Mouse (Mus musculus): ENCODE measurements around the gene Gm49354. TPM values are rescaled to one million over a fixed set of nuclear protein-coding genes. Genes with fewer than 3 reads are reported as not detected.

Gm49354 gene
- total and polyA plus RNA-seq, 2 experiments from 2014 or later = not detected

GRCm38 (mm10) chr13:59762791-59763190 is 19.3 kb downstream of the Gm49354 start:
- TF ChIP-seq CTCF (IDR thresholded peaks at IDR 0.05) = no peak
- H3K4me2 ChIP-seq (ENCODE audit: low read depth, low read length, poor library complexity, severe bottlenecking) = no peak overlapping the region
- H3K27me3 ChIP-seq (ENCODE audit: insufficient read depth, low read length) = no peaks in the 10 kb centered on the region
- no peak overlapping the region for H3K4me3 ChIP-seq (ENCODE audit: low read depth, low read length)
- DNase-seq (ENCODE audit: low spot score) (no peak), ATAC-seq (ENCODE audit: low FRiP score) (no peak)
- no peaks in the 10 kb centered on the region for H3K9me3 ChIP-seq (ENCODE audit: low read length)
- H3K9ac ChIP-seq (replicated peaks; ENCODE audit: low read length, poor library complexity, severe bottlenecking) = no peak overlapping the region
- no peak overlapping the region for H3K27ac ChIP-seq (ENCODE audit: low read depth, low read length)
- H3K4me1 ChIP-seq (ENCODE audit: insufficient read depth, low read length) = peaks cover 3% of the 10 kb centered on the region; the same call in 1 of the 2 replicates
- peaks cover 36% of the 10 kb centered on the region for H3K36me3 ChIP-seq (ENCODE audit: insufficient read depth, low read length)
- WGBS = 98% methylated on average over 7 of the region's 7 CpGs

GRCm38 (mm10) chr13:59756906-59757305 is 25.1 kb downstream of the Gm49354 start:
- H3K9me3 ChIP-seq (ENCODE audit: low read length) = no peaks in the 10 kb centered on the region
- H3K4me2 ChIP-seq (ENCODE audit: low read depth, low read length, poor library complexity, severe bottlenecking) = no peak overlapping the region
- H3K36me3 ChIP-seq (ENCODE audit: insufficient read depth, low read length) = peaks cover 48% of the 10 kb centered on the region
- ATAC-seq (ENCODE audit: low FRiP score) (no peak), DNase-seq (ENCODE audit: low spot score) (no peak)
- H3K4me3 ChIP-seq (ENCODE audit: low read depth, low read length) = no peak overlapping the region
- no peak overlapping the region for H3K27ac ChIP-seq (ENCODE audit: low read depth, low read length)
- TF ChIP-seq CTCF (IDR thresholded peaks at IDR 0.05) = no peak
- H3K9ac ChIP-seq (replicated peaks; ENCODE audit: low read length, poor library complexity, severe bottlenecking) = no peak overlapping the region
- no peaks in the 10 kb centered on the region for H3K27me3 ChIP-seq (ENCODE audit: insufficient read depth, low read length)
- WGBS = 92% methylated on average over 7 of the region's 7 CpGs
- no peaks in the 10 kb centered on the region for H3K4me1 ChIP-seq (ENCODE audit: insufficient read depth, low read length)

- Histone ChIP-seq H3K27ac (ENCODE audit: low read depth, low read length) (no peak overlapping the region), H3K4me1 (ENCODE audit: insufficient read depth, low read length) (no peaks in the 10 kb centered on the region), H3K4me2 (ENCODE audit: low read depth, low read length, poor library complexity, severe bottlenecking) (no peak overlapping the region), H3K4me3 (ENCODE audit: low read depth, low read length) (no peak overlapping the region), H3K9ac (replicated peaks; ENCODE audit: low read length, poor library complexity, severe bottlenecking) (no peak overlapping the region), H3K9me3 (ENCODE audit: low read length) (no peaks in the 10 kb centered on the region), H3K36me3 (ENCODE audit: insufficient read depth, low read length) (peaks cover 13% of the 10 kb centered on the region; the same call in 1 of the 2 replicates), H3K27me3 (ENCODE audit: insufficient read depth, low read length) (no peaks in the 10 kb centered on the region)
- no peak for TF ChIP-seq CTCF (IDR thresholded peaks at IDR 0.05)
- WGBS = 90% methylated on average over 12 of the region's 12 CpGs
- ATAC-seq (ENCODE audit: low FRiP score) (no peak), DNase-seq (ENCODE audit: low spot score) (no peak)
Observed at GRCm38 (mm10) chr13:59750310-59750709, 31.7 kb downstream of the Gm49354 start.

- Histone ChIP-seq H3K9me3 (ENCODE audit: low read length) (no peaks in the 10 kb centered on the region), H3K27ac (ENCODE audit: low read depth, low read length) (no peak within 1 kb of the TSS), H3K9ac (replicated peaks; ENCODE audit: low read length, poor library complexity, severe bottlenecking) (no peak within 1 kb of the TSS), H3K4me3 (ENCODE audit: low read depth, low read length) (no peak within 1 kb of the TSS), H3K4me2 (ENCODE audit: low read depth, low read length, poor library complexity, severe bottlenecking) (no peak within 1 kb of the TSS), H3K36me3 (ENCODE audit: insufficient read depth, low read length) (no peaks in the 10 kb centered on the region), H3K4me1 (ENCODE audit: insufficient read depth, low read length) (no peaks in the 10 kb centered on the region), H3K27me3 (ENCODE audit: insufficient read depth, low read length) (no peaks in the 10 kb centered on the region)
- DNase-seq (ENCODE audit: low spot score) (no peak), ATAC-seq (ENCODE audit: low FRiP score) (no peak)
- no peak for TF ChIP-seq CTCF (IDR thresholded peaks at IDR 0.05)
- 81% methylated on average over 9 of the region's 9 CpGs for WGBS
Observed at GRCm38 (mm10) chr13:59746711-59747110, 35.3 kb downstream of the Gm49354 start, which contains the start of gene 1700014D04Rik. TSS of gene 1700014D04Rik (minus strand) at chr13:59746752.

- no peaks in the 10 kb centered on the region for H3K27me3 ChIP-seq (ENCODE audit: insufficient read depth, low read length)
- H3K4me3 ChIP-seq (ENCODE audit: low read depth, low read length) = no peak overlapping the region
- H3K4me1 ChIP-seq (ENCODE audit: insufficient read depth, low read length) = no peaks in the 10 kb centered on the region
- H3K9ac ChIP-seq (replicated peaks; ENCODE audit: low read length, poor library complexity, severe bottlenecking) = no peak overlapping the region
- no peak overlapping the region for H3K27ac ChIP-seq (ENCODE audit: low read depth, low read length)
- DNase-seq (ENCODE audit: low spot score) = no peak
- no peak overlapping the region for H3K4me2 ChIP-seq (ENCODE audit: low read depth, low read length, poor library complexity, severe bottlenecking)
- H3K9me3 ChIP-seq (ENCODE audit: low read length) = no peaks in the 10 kb centered on the region
- WGBS = 83% methylated on average over 6 of the region's 6 CpGs
- TF ChIP-seq CTCF (IDR thresholded peaks at IDR 0.05) = no peak
- no peak for ATAC-seq (ENCODE audit: low FRiP score)
- no peaks in the 10 kb centered on the region for H3K36me3 ChIP-seq (ENCODE audit: insufficient read depth, low read length)
Observed at GRCm38 (mm10) chr13:59746164-59746563, 35.9 kb downstream of the Gm49354 start.

- ATAC-seq (ENCODE audit: low FRiP score) = no peak
- no peak for TF ChIP-seq CTCF (IDR thresholded peaks at IDR 0.05)
- H3K27me3 ChIP-seq (ENCODE audit: insufficient read depth, low read length) = no peaks in the 10 kb centered on the region
- no peak overlapping the region for H3K4me3 ChIP-seq (ENCODE audit: low read depth, low read length)
- no peaks in the 10 kb centered on the region for H3K4me1 ChIP-seq (ENCODE audit: insufficient read depth, low read length)
- no peak overlapping the region for H3K9ac ChIP-seq (replicated peaks; ENCODE audit: low read length, poor library complexity, severe bottlenecking)
- no peaks in the 10 kb centered on the region for H3K36me3 ChIP-seq (ENCODE audit: insufficient read depth, low read length)
- H3K27ac ChIP-seq (ENCODE audit: low read depth, low read length) = no peak overlapping the region
- whole genome bisulfite sequencing = 82% methylated on average over 6 of the region's 6 CpGs
- DNase-seq (ENCODE audit: low spot score) = no peak
- H3K9me3 ChIP-seq (ENCODE audit: low read length) = no peaks in the 10 kb centered on the region
- no peak overlapping the region for H3K4me2 ChIP-seq (ENCODE audit: low read depth, low read length, poor library complexity, severe bottlenecking)
Observed at GRCm38 (mm10) chr13:59745462-59745861, 36.6 kb downstream of the Gm49354 start.
